Mouse (Mus musculus) regulatory T cell (primary cell): ENCODE data around the gene Stmn1.

Source experiments
- in situ Hi-C: fragments of 300-600 bp; cut with MboI, MseI; formaldehyde crosslinking; loops from one replicate; pipeline ENCODE4 v1.15.1; 2025; ENCODE audit warnings: high pct_unique_total_duplicates

Stmn1 gene

DNA sequence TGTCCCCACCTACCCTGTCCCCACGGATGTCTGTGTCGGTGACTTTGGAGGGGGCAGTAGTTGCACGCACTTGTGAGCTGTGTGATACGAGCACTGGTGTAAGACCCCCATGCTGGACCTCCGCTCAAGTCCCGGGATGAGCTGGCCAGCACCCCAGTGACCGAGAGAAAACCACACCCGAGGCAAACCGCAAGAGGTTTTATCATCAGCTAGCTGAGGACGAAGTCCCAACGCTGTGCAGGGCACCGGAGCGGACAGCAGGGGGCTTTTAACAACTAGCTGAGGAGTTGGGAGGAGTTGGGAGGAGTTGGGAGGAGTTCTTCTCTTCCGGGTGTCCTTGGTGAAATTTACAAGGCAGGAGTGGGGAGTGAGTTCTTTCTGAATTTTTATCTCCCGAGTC, 44.7 kb downstream of the Stmn1 start:
- in situ Hi-C loops: no loop called here

DNA sequence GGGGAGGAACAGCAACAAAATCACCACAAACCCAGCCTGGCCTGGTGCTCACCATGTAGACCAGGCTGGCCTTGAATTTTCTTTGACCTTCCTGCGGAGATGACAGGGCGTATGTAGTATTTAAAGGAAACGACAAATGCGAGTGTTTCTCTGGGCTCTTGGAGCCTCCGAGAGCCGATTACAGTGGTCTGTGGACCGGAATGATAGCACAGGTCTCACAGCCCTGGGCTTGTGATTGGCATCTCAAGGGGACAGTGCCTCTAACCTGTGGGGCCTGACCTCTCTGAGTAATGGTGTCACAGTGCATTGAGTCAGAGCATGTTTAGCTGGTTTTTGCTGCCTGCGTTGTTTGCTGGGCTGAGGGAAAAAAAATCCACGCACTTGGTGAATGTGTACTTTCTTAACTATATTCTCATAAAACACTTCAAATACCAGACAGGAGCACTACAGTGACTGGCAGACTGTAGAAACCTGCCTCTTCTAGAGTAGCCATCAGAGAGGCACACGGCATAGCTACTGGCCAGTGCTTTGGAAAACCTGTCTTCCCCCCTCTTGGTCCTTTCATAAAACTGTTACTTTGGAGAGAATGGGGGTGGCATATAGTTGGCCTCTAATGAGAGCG, 46.3 kb downstream of the Stmn1 start:
- in situ Hi-C loops: no loop called here

GRCm38 (mm10) chr4:134515614-134516013, 47.5 kb downstream of the Stmn1 start:
- in situ Hi-C loops: no loop called here

DNA sequence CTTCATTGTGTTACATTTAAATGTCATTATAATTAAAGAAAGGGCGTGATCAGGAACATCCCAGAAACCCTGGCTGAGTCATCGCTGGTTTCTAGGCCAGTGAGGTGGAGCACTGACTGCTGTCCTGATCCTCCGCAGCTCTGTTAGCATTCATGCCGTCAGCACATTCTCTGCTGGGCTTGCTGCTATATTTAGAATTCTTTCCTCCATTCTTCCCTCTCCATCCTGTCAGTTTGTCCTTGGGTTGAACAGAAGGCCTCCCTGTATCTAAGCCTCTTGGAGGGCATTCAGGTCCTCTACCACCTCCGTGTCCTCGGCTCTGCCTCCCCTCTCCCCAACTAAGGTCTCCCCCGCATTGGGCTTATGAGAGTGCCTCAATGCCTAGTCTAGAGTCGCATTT, 48.9 kb downstream of the Stmn1 start:
- in situ Hi-C loops: no loop called here

- in situ Hi-C loops: no loop called here
Observed at GRCm38 (mm10) chr4:134517719-134518118, 49.6 kb downstream of the Stmn1 start.

DNA sequence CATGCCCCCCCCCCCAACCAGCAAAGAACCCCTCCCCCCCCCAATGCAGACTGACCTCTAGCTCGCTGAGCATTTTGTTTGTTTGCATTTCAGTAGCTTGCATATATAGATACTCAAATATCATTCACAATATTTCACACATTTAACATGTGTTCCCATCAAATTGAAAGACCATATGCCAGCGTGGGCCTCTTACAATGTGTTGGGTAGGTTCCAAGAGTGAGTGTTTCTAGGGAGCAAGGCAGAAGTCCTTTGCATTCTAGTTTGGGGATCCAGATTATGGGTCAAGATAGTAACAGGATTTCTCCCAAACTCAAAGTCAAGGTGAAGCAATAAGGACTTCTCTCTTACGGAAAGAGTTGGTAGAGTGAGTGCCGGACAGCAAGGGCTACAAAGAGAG, 50.4 kb downstream of the Stmn1 start:
- in situ Hi-C loops: no loop called here

DNA sequence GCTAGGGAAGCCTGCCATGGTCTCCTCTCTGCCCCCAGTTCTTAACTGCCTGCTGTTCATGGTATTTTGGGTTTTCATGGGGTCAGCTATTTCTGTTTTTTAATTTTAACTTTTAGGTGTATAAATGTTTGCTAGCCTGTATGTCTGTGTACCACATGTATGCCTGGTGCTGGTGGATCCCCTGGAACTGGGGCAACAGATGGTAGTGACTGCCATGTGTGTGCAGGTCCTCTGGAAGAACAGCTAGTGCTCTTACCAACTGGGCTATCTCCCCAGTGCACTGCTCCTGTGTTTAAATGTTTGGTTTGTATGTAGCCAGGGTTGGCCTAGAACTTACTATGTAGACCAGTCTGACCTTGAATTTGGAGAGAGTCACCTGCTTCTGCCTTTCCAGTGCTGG, 51.2 kb downstream of the Stmn1 start:
- in situ Hi-C loops: no loop called here
